Mouse (Mus musculus) limb, embryonic 13.5 days (tissue): Measurements from ENCODE around the gene Atp6v0e. TPM values are rescaled to one million over a fixed set of nuclear protein-coding genes. Genes with fewer than 3 reads are reported as not detected.

Source experiments
- polyA plus RNA-seq: library from polyadenylated mRNA; unstranded; fragments of >200 nt; fragmentation: Nextera tagmentation; extraction: Ambion mirVana; gene quantifications from 2 replicates; pipeline ENCODE4 v1.2.1, GENCODE M21; 2015

Gene Atp6v0e
- polyA plus RNA-seq, 1 experiment from 2014 or later: 161 TPM

Other genes with a start within 250 kb of the Atp6v0e start
- gene Neurl1b, start 248.4 kb upstream of the Atp6v0e start, polyA plus RNA-seq: 0.51 and 0.65 TPM in 2 replicates
- gene Ergic1, start 101.7 kb upstream of the Atp6v0e start, polyA plus RNA-seq: 122 and 126 TPM in 2 replicates
- gene Dusp1, start 101.1 kb upstream of the Atp6v0e start, polyA plus RNA-seq: 17.5 and 18.9 TPM in 2 replicates
- 5.6 and 8.3 TPM in 2 replicates for gene Crebrf, start 52.4 kb downstream of the Atp6v0e start, polyA plus RNA-seq
- 56.2 and 61.8 TPM in 2 replicates for gene Bnip1, start 117.8 kb downstream of the Atp6v0e start, polyA plus RNA-seq
- not detected in 2 replicates for gene Nkx2-5, start 181.8 kb downstream of the Atp6v0e start, polyA plus RNA-seq